Mouse (Mus musculus): ENCODE measurements at regions not wholly inside any gene's neighbourhood (a gene's known extent, or its start where the extent isn't known, plus 50 kb on each side); places are given as distances from the start of the nearest gene placed in this dataset.

GRCm38 (mm10) chr1:47961860-47962259 is 1069.2 kb upstream of the Slc39a10 start:
- DNase-seq (ENCODE audit: low read depth, low spot score) = peak; percentile 61

- DNase-seq (ENCODE audit: low read depth, low spot score) = no peak
Observed at GRCm38 (mm10) chr1:47940688-47941087, 1048.0 kb upstream of the Slc39a10 start.

- no peak for DNase-seq (ENCODE audit: low read depth, low spot score)
Observed at GRCm38 (mm10) chr1:47914126-47914525, 1021.5 kb upstream of the Slc39a10 start.
